Mouse (Mus musculus): ENCODE results near the gene Ptchd1. TPM values are rescaled to one million over a fixed set of nuclear protein-coding genes. Genes with fewer than 3 reads are reported as not detected.

Ptchd1 gene
- polyA plus RNA-seq (2015; fragmentation: Nextera tagmentation; extraction: Ambion mirVana), result 1.9 and 2.1 TPM in 2 replicates

DNA sequence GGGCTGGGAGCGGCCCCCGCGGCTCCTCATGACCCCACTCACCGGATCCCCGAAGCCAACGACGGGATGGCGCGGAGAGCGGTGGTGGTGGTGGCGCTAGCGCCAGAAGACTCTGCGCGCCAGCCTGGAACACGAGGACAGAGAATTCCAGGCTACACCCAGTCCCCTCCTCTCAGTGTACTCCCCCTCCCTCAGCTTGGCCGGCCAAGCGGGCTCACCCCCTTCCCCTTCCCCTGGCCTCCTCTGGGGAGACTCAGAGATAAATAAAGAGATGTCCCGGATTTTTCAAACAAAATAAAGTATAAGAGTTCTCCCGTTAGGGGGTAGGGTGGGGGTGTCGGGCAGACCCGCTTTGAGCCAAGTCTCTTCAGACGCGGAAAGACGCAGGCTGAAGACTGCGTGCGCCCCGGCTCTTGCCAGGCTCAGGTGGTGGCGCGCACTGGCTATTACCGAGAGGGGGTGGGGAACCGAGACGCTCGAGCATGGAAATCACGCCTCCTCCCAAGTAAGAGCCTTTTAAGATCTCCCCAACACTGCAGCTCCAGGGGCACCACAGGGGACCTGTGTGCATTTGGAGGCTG is at the start of gene Ptchd1:
Gene Ptchd1 (minus strand): TSS at position 114 of the 581 bp plus-strand sequence.
- peak within 1 kb of the TSS; percentile 35 for H3K9ac ChIP-seq
- peak; percentile 58 for ATAC-seq (ENCODE audit: low FRiP score, low read depth)
- H3K9me3 ChIP-seq, result no peaks in the 10 kb centered on the region
- WGBS, result 22% methylated on average over 22 of the region's 34 CpGs
- H3K27me3 ChIP-seq, result peaks cover 55% of the 10 kb centered on the region
- no peaks in the 10 kb centered on the region for H3K36me3 ChIP-seq
- 0 out of 2 replicates have a peak, but pooled peaks cover 3% of the 10 kb centered on the region for H3K4me1 ChIP-seq
- H3K4me3 ChIP-seq, result peak within 1 kb of the TSS; percentile 48
- peak within 1 kb of the TSS; percentile 78 for H3K4me2 ChIP-seq (replicated peaks)
- H3K27ac ChIP-seq, result no peak within 1 kb of the TSS

DNA sequence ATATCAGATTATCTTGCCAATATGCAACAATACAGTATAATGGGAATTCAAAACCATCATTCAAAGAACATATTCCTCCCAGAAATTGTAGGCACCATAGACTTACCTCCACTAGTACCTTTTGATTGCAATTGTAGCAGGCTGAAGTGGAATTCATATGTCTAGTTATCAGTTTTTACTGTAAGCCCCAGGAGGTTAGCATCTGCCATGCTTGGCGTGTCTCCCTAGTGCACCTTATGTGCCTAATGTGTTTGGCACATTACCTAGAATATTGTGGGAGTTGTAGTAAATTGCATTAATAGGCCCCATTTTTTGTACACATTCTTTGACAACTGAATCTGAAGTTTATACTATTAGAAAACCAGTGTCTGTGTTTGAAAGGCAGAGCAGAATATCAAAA is 34.4 kb upstream of the Ptchd1 start:
- no peaks in the 10 kb centered on the region for H3K27me3 ChIP-seq
- no peaks in the 10 kb centered on the region for H3K36me3 ChIP-seq
- H3K9ac ChIP-seq, result no peak overlapping the region
- no peaks in the 10 kb centered on the region for H3K9me3 ChIP-seq
- no peak for ATAC-seq (ENCODE audit: low FRiP score, low read depth)
- no peak overlapping the region for H3K4me2 ChIP-seq (replicated peaks)
- H3K27ac ChIP-seq, result no peak overlapping the region
- no peaks in the 10 kb centered on the region for H3K4me1 ChIP-seq
- 86% methylated on average over 1 of the region's 1 CpGs for WGBS
- no peak overlapping the region for H3K4me3 ChIP-seq

DNA sequence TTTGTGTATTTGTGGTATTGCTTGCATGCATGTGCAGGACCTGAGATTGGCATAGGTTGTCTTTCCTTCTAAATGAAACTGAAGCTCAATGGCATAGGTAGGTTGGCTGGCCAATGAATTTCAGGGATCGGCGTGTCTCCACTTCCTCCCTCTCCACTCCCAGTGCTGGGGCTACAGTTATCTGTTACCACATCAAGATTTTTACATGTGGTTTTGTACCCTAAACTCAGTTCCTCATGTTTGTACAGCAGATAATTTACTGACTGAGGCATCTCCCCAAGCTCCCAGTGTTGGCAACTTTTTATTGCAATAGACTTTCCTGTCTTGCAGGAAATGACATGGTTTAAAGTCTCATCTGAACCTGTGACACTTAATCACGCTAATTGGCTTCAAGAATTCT is 22.4 kb upstream of the Ptchd1 start:
- 93% methylated on average over 3 of the region's 3 CpGs for WGBS
- H3K4me3 ChIP-seq, result no peak overlapping the region
- ATAC-seq (ENCODE audit: low FRiP score, low read depth), result no peak

DNA sequence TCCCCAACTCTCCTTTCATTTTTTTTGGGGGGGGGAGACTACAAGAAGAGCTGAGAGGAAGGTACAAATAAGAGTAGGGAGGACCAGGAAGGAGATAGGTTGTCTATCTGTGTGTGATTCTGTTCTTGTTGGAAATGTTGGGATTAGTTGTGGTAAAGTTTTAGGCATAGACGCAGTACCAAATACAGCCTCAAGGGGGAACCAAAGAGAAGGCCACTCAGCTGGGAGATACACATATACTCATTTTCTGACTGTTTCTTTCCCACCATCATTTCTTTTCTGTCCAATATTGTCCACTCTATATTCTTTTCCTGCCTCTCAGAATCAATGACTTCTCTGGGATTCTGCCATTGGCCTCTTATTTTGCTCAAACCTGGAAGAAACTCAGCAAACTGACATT is 20.4 kb upstream of the Ptchd1 start:
- 18% methylated on average over 1 of the region's 1 CpGs for WGBS
- no peak overlapping the region for H3K4me2 ChIP-seq (replicated peaks)
- H3K27ac ChIP-seq, result no peak overlapping the region
- ATAC-seq (ENCODE audit: low FRiP score, low read depth), result no peak
- H3K27me3 ChIP-seq, result no peaks in the 10 kb centered on the region
- H3K4me1 ChIP-seq, result no peaks in the 10 kb centered on the region
- H3K9ac ChIP-seq, result no peak overlapping the region
- H3K4me3 ChIP-seq, result no peak overlapping the region
- no peaks in the 10 kb centered on the region for H3K36me3 ChIP-seq
- no peaks in the 10 kb centered on the region for H3K9me3 ChIP-seq

More for the DNA sequence above, 22.4 kb upstream of the Ptchd1 start:
- no peaks in the 10 kb centered on the region for H3K36me3 ChIP-seq
- no peaks in the 10 kb centered on the region for H3K4me1 ChIP-seq
- no peak overlapping the region for H3K27ac ChIP-seq
- no peaks in the 10 kb centered on the region for H3K9me3 ChIP-seq
- H3K4me2 ChIP-seq (replicated peaks), result no peak overlapping the region
- H3K9ac ChIP-seq, result no peak overlapping the region
- H3K27me3 ChIP-seq, result no peaks in the 10 kb centered on the region

DNA sequence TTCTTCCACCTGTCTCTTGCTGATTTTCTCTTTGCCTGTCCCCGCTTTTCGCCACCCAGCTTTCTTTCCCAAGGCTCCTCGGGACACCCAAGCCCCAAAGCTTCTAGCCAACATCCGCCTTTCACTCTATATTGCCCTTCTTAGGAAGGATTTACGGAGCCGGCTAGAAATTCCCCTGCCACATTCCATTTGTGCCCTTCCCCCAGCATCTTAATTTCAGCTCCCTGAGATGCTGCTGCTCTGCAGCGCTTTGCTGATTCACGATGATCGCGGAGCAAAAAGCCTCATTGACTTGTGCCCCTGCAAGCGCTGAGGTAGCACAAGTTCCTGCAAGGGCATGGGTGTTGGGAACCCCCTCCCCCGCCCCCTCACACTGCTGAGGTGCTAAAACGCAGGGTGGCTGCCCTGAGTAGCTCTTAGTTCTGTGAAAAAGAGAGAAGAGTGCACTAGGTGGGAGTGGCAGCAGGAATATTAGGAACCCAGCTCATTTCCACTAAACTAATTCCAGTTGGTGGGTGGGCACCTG is 2.1 kb upstream of the Ptchd1 start:
- ATAC-seq (ENCODE audit: low FRiP score, low read depth), result no peak
- Histone ChIP-seq H3K9ac (no peak overlapping the region), H3K9me3 (no peaks in the 10 kb centered on the region), H3K36me3 (no peaks in the 10 kb centered on the region), H3K4me3 (peak overlapping the region; percentile 5; the same call in 1 of the 2 replicates), H3K27me3 (peaks cover 55% of the 10 kb centered on the region), H3K27ac (no peak overlapping the region), H3K4me2 (replicated peaks) (peak overlapping the region; percentile 41), H3K4me1 (0 out of 2 replicates have a peak, but pooled peaks cover 3% of the 10 kb centered on the region)
- 12% methylated on average over 13 of the region's 13 CpGs for WGBS

DNA sequence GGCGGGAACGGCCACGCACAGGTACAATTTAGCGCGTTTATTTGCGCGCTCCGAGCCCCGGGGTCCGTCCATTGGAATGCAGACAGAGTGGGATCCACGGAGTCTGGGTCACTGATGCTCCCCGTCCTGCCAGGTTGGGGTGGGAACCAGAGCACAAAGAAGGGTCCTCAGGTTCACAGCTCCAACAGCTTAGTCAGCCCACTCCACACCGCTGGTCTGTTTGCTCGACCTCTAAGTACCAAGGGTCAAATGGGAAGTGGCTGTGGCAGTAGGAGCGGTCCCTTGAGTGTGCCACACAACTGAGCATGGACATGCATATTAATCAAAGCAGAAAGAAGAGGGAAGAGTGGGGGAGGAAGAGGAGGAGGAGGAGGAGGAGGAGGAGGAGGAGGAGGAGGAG is 1.3 kb upstream of the Ptchd1 start:
- H3K4me3 ChIP-seq, result peak overlapping the region; percentile 48
- no peaks in the 10 kb centered on the region for H3K36me3 ChIP-seq
- H3K27ac ChIP-seq, result no peak overlapping the region
- 14% methylated on average over 15 of the region's 15 CpGs for WGBS
- H3K4me1 ChIP-seq, result 0 out of 2 replicates have a peak, but pooled peaks cover 3% of the 10 kb centered on the region
- ATAC-seq (ENCODE audit: low FRiP score, low read depth), result no peak
- H3K27me3 ChIP-seq, result peaks cover 55% of the 10 kb centered on the region
- H3K9me3 ChIP-seq, result no peaks in the 10 kb centered on the region
- no peak overlapping the region for H3K9ac ChIP-seq
- peak overlapping the region; percentile 78 for H3K4me2 ChIP-seq (replicated peaks)

DNA sequence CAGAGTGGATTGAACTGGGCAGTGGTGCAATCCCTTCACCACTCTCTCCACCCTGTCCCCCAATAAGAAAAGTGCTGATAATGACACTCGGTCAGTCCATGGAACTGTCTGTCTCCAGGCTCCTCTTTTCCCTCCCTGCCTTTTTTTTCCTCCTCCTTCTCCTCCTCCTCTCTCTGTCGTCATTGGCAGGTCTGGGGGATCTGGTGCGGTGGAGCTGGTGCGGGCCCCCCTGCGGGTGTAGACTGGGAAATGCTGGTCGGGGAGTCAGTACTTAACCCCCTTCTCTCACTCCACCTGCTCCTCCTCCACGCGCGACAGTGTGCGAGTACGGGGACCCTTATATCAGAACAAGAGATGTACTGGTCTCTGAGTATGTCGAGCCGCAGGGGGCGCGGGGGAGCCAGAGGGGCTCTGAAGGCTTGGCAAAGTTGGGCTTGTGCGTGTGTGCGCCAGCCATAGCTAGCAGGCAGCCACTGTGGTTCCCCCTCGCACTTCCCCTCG is 777 bp upstream of the Ptchd1 start, which contains the start of gene Gm15155:
Gene Gm15155 (plus strand): TSS at position 401 of the 501 bp plus-strand sequence.
- Histone ChIP-seq H3K9ac (peak within 1 kb of the TSS; percentile 35; the same call in 1 of the 2 replicates), H3K27ac (no peak within 1 kb of the TSS), H3K4me2 (replicated peaks) (peak within 1 kb of the TSS; percentile 78), H3K36me3 (no peaks in the 10 kb centered on the region), H3K27me3 (peaks cover 55% of the 10 kb centered on the region), H3K4me3 (peak within 1 kb of the TSS; percentile 48), H3K9me3 (no peaks in the 10 kb centered on the region), H3K4me1 (0 out of 2 replicates have a peak, but pooled peaks cover 3% of the 10 kb centered on the region)
- ATAC-seq (ENCODE audit: low FRiP score, low read depth), result peak; percentile 55; the same call in 1 of the 2 replicates
- 24% methylated on average over 18 of the region's 19 CpGs for WGBS

DNA sequence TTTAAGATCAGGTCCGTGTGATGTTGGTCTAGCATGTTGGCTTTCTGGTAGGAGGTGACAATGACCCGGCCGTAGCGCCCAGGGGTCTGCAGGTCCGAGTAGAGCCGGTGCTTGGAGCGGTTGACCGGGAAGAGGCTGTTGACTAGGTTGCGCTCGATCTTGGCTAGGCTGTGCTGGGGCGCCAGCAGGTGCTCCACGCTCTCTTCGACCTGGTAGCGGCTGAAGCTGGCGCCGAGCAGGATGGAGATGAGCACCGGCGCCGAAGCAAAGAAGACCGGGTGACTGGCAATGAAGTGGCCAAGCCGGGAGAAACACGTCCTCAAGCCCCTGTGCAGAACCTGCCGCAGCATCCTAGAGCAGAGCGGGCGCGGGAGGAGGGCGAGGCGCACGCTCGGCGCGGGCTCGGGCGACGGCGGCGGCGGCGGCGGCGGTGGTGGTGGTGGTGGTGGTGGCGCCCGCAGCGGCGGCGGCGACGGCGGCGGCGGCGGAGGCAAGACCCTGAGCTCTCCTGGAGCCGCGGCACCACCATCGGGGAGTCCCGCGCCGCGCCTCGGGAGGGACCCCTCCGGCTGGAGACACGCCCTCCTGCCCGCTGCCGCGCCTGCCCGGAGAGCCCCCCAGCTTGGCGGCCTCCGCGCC is 534 bp downstream of the Ptchd1 start:
- no peak overlapping the region for H3K27ac ChIP-seq
- H3K27me3 ChIP-seq, result peaks cover 55% of the 10 kb centered on the region
- WGBS, result 22% methylated on average over 20 of the region's 69 CpGs
- ATAC-seq (ENCODE audit: low FRiP score, low read depth), result 0 out of 2 replicates have a peak, but pooled peaks have one; percentile 26
- H3K9me3 ChIP-seq, result no peaks in the 10 kb centered on the region
- peak overlapping the region; percentile 35 for H3K9ac ChIP-seq
- H3K4me2 ChIP-seq (replicated peaks), result peak overlapping the region; percentile 78
- no peaks in the 10 kb centered on the region for H3K36me3 ChIP-seq
- 0 out of 2 replicates have a peak, but pooled peaks cover 3% of the 10 kb centered on the region for H3K4me1 ChIP-seq
- peak overlapping the region; percentile 48 for H3K4me3 ChIP-seq

DNA sequence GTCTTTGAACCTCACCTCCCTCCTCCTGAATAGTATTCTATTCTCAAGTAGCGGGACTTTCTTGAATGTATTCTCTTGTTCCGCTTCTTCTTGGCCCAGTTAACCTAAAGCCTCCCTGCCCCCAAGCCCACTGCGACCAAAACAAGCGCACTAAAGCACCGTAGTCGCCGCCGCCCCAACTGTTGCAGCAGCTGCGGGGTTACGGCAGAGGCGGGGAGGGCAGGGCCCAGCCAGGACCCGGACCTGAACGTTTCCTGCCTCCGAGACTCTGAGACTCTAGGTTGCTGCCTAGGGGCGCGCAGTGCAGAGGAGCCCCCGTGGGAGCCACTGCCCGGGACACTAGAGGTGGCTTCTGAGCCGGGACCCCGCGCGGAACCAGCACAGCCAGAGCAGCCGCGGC is 1.1 kb downstream of the Ptchd1 start:
- ATAC-seq (ENCODE audit: low FRiP score, low read depth), result no peak
- 22% methylated on average over 24 of the region's 24 CpGs for WGBS
- Histone ChIP-seq H3K36me3 (no peaks in the 10 kb centered on the region), H3K4me2 (replicated peaks) (peak overlapping the region; percentile 78), H3K27me3 (peaks cover 55% of the 10 kb centered on the region), H3K4me1 (0 out of 2 replicates have a peak, but pooled peaks cover 3% of the 10 kb centered on the region), H3K9me3 (no peaks in the 10 kb centered on the region), H3K4me3 (peak overlapping the region; percentile 48), H3K27ac (no peak overlapping the region), H3K9ac (no peak overlapping the region)

DNA sequence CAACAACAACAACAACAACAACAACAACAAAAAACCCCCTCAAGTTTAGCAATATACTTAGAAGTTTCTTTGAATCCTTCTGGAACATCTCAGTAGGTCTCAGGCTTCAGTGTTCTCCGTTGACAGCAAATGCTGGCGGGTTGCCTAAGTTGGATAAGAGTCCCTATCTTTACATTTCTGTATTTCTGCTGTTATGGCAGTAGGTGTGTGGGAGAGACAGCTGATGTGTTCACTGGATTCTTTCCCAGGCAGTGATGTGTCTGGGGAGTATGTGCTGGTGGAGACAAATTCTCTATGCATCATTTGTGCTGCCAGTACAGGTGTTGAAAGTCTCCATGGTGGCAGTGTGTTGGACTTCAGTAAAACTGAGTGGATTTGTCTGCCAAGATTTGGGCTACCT is 22.4 kb downstream of the Ptchd1 start:
- WGBS, result 79% methylated on average over 2 of the region's 2 CpGs

DNA sequence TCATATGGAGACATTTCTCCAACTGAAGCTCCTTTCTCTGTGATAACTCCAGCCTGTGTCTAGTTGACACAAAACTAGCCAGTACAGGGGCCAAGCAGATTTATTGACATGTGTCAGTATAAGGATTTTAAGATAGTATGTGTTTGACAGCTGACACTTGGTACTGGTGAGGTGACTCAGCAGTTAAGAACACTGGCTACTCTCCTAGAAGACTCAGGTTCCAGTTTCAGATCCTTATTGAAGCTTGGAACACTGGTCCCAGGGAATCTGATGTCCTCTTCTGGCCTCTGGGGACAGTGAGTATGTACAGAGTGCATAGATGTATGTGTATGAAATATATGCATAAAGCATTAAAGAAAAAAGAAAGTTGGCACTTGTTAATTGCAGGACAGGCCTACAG is 27.2 kb downstream of the Ptchd1 start:
- Histone ChIP-seq H3K27me3 (no peaks in the 10 kb centered on the region; the same call in 1 of the 2 replicates), H3K4me1 (no peaks in the 10 kb centered on the region), H3K4me3 (no peak overlapping the region), H3K27ac (no peak overlapping the region), H3K4me2 (replicated peaks) (no peak overlapping the region), H3K9ac (no peak overlapping the region), H3K36me3 (no peaks in the 10 kb centered on the region), H3K9me3 (no peaks in the 10 kb centered on the region)
- ATAC-seq (ENCODE audit: low FRiP score, low read depth), result no peak

More for the DNA sequence above, 22.4 kb downstream of the Ptchd1 start:
- Histone ChIP-seq H3K9me3 (no peaks in the 10 kb centered on the region), H3K9ac (no peak overlapping the region), H3K27me3 (no peaks in the 10 kb centered on the region; the same call in 1 of the 2 replicates), H3K36me3 (no peaks in the 10 kb centered on the region), H3K4me2 (replicated peaks) (no peak overlapping the region), H3K4me3 (no peak overlapping the region), H3K4me1 (no peaks in the 10 kb centered on the region), H3K27ac (no peak overlapping the region)
- ATAC-seq (ENCODE audit: low FRiP score, low read depth), result no peak

DNA sequence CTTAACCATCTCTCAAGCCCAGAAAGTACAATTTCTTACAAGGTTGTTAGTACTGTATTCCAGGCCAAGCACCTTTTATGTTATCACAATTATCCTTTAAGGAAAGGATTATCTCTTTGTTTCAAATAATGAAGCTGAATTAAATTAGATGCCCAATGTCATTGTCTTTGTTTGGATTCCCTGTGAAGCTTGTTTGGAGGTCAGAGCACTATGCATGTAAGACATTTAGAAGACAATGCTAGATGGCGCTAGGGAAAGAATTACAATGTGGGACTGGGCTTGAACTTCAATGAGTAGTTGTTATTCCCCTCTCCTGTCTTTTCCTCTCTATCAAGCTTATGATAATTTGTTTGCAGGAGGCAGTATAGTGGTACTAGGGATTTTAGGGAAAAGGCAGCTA is 28.9 kb downstream of the Ptchd1 start:
- Histone ChIP-seq H3K27me3 (no peaks in the 10 kb centered on the region), H3K4me1 (no peaks in the 10 kb centered on the region), H3K27ac (no peak overlapping the region), H3K9me3 (no peaks in the 10 kb centered on the region), H3K36me3 (no peaks in the 10 kb centered on the region), H3K4me2 (replicated peaks) (no peak overlapping the region), H3K9ac (no peak overlapping the region), H3K4me3 (no peak overlapping the region)
- WGBS, result 60% methylated on average over 1 of the region's 1 CpGs
- ATAC-seq (ENCODE audit: low FRiP score, low read depth), result no peak
